Mouse (Mus musculus) CH12.LX (cell line): Measurements from ENCODE around the gene Grid2. TPM values are rescaled to one million over a fixed set of nuclear protein-coding genes. Genes with fewer than 3 reads are reported as not detected.

ENCODE experiments used
- DNase-seq: peaks from one replicate; pipeline ENCODE4 v3.0.0-alpha.2; 2013; ENCODE audit errors: extremely low read depth
- H3K27ac ChIP-seq: 2 replicates; pipeline ENCODE4 v1.5.1; 2012; ENCODE audit warnings: low read depth, mild to moderate bottlenecking, control low read depth, moderate library complexity; ENCODE audit not compliant: insufficient read depth
- H3K27me3 ChIP-seq: replicated peaks from 2 replicates; pipeline ENCODE3; 2012; ENCODE audit warnings: inconsistent platforms
- H3K36me3 ChIP-seq, 2 experiments: replicated peaks in 1 of 2; 2 replicates each; pipeline versions ENCODE3 to v1.6.1; 2012; ENCODE audit warnings: inconsistent platforms in 1 of 2, low read length in 1 of 2, mild to moderate bottlenecking in 1 of 2, mixed read lengths in 1 of 2, moderate library complexity in 1 of 2; ENCODE audit not compliant: control insufficient read depth in 1 of 2, insufficient read depth in 1 of 2
- H3K4me1 ChIP-seq, 2 experiments: 2 replicates each; pipeline ENCODE4 v1.6.1; 2012; ENCODE audit warnings: inconsistent platforms in 1 of 2, moderate library complexity in 1 of 2; ENCODE audit not compliant: insufficient read depth in 2 of 2, control insufficient read depth in 1 of 2
- H3K4me2 ChIP-seq: 2 replicates; pipeline ENCODE4 v1.6.1; 2012; ENCODE audit warnings: low read depth, mild to moderate bottlenecking, control low read depth; ENCODE audit not compliant: poor library complexity, insufficient read depth, severe bottlenecking
- H3K4me3 ChIP-seq, 3 experiments: fragments of 150-350 bp in 1 of 3; sonication (generic) in 1 of 3; replicated peaks in 1 of 3; 2 replicates each; pipeline versions ENCODE3 to v1.5.1; 2011 to 2012; ENCODE audit warnings: low read depth in 2 of 3, low read length in 2 of 3, mild to moderate bottlenecking in 2 of 3, moderate library complexity in 2 of 3, control low read depth in 1 of 3, improper control_type of control experiment in 1 of 3, inconsistent platforms in 1 of 3, mixed read lengths in 1 of 3; ENCODE audit not compliant: poor library complexity in 1 of 3
- H3K79me2 ChIP-seq: replicated peaks from 2 replicates; pipeline ENCODE4 v1.6.1; 2012; ENCODE audit warnings: mild to moderate bottlenecking, moderate library complexity; ENCODE audit not compliant: control insufficient read depth, poor library complexity, insufficient read depth, severe bottlenecking; ENCODE audit errors: extremely low read depth
- H3K9ac ChIP-seq: 2 replicates; pipeline ENCODE4 v1.6.1; 2012; ENCODE audit warnings: low read depth, mild to moderate bottlenecking, control low read depth, moderate library complexity; ENCODE audit not compliant: insufficient read depth
- H3K9me3 ChIP-seq: replicated peaks from 2 replicates; pipeline ENCODE3; 2012; ENCODE audit warnings: low read length, inconsistent platforms, mixed read lengths
- CHD1 ChIP-seq: IDR thresholded peaks from 2 replicates; pipeline ENCODE4 v1.6.1; 2012; ENCODE audit warnings: low read depth, low read length, improper control_type of control experiment, inconsistent platforms
- CHD2 ChIP-seq: IDR thresholded peaks from 2 replicates; pipeline ENCODE4 v1.6.1; 2011; ENCODE audit warnings: low read length, improper control_type of control experiment
- ELF1 ChIP-seq: IDR thresholded peaks from 2 replicates; pipeline ENCODE4 v1.6.1; 2014; ENCODE audit warnings: low read depth, mild to moderate bottlenecking, inconsistent platforms, low read length, improper control_type of control experiment
- EP300 ChIP-seq: IDR thresholded peaks from 2 replicates; pipeline ENCODE4 v1.6.1; 2011; ENCODE audit warnings: low read length, improper control_type of control experiment
- GABPA ChIP-seq: IDR thresholded peaks from 2 replicates; pipeline ENCODE4 v1.6.1; 2012; ENCODE audit warnings: low read depth, low read length, improper control_type of control experiment, inconsistent platforms; ENCODE audit not compliant: insufficient replicate concordance
- HCFC1 ChIP-seq: IDR thresholded peaks from 2 replicates; pipeline ENCODE4 v1.6.1; 2012; ENCODE audit warnings: low read depth, mild to moderate bottlenecking, inconsistent platforms, low read length, improper control_type of control experiment
- IRF4 ChIP-seq: IDR thresholded peaks from 2 replicates; pipeline ENCODE4 v1.6.1; 2014; ENCODE audit warnings: low read depth, mild to moderate bottlenecking, inconsistent platforms, low read length, improper control_type of control experiment
- JUN ChIP-seq: IDR thresholded peaks from 2 replicates; pipeline ENCODE4 v1.6.1; 2011; ENCODE audit warnings: low read depth, mild to moderate bottlenecking, low read length, improper control_type of control experiment, moderate library complexity; ENCODE audit not compliant: insufficient read depth
- KAT2A ChIP-seq: IDR thresholded peaks from 2 replicates; pipeline ENCODE4 v1.6.1; 2012; ENCODE audit warnings: low read length, improper control_type of control experiment, inconsistent platforms; ENCODE audit not compliant: insufficient replicate concordance
- MAFK ChIP-seq: IDR thresholded peaks from 2 replicates; pipeline ENCODE4 v1.6.1; 2011; ENCODE audit warnings: low read length, improper control_type of control experiment; ENCODE audit not compliant: insufficient replicate concordance
- MAX ChIP-seq: IDR thresholded peaks from 2 replicates; pipeline ENCODE4 v1.6.1; 2011; ENCODE audit warnings: low read length, improper control_type of control experiment
- MXI1 ChIP-seq: IDR thresholded peaks from 2 replicates; pipeline ENCODE4 v1.6.1; 2011; ENCODE audit warnings: mild to moderate bottlenecking, low read depth, low read length, improper control_type of control experiment
- NELFE ChIP-seq: IDR thresholded peaks from 2 replicates; pipeline ENCODE4 v1.6.1; 2011; ENCODE audit warnings: low read depth, low read length, improper control_type of control experiment
- NRF1 ChIP-seq: IDR thresholded peaks from 2 replicates; pipeline ENCODE4 v1.6.1; 2014; ENCODE audit warnings: low read depth, mild to moderate bottlenecking, inconsistent platforms, low read length, improper control_type of control experiment, moderate library complexity
- PAX5 ChIP-seq: IDR thresholded peaks from 2 replicates; pipeline ENCODE4 v1.6.1; 2012; ENCODE audit warnings: low read length, inconsistent platforms, mixed read lengths
- POLR2AphosphoS2 ChIP-seq: IDR thresholded peaks from 2 replicates; pipeline ENCODE4 v1.6.1; 2011; ENCODE audit warnings: low read depth, low read length, improper control_type of control experiment
- RAD21 ChIP-seq: IDR thresholded peaks from 2 replicates; pipeline ENCODE4 v1.6.1; 2011; ENCODE audit warnings: low read depth, mild to moderate bottlenecking, low read length, improper control_type of control experiment, moderate library complexity
- UBTF ChIP-seq: IDR thresholded peaks from 2 replicates; pipeline ENCODE4 v1.6.1; 2012; ENCODE audit warnings: low read depth, mild to moderate bottlenecking, inconsistent platforms, low read length, improper control_type of control experiment, moderate library complexity
- USF1 ChIP-seq: IDR thresholded peaks from 2 replicates; pipeline ENCODE4 v1.6.1; 2014; ENCODE audit warnings: low read depth, mild to moderate bottlenecking, inconsistent platforms, low read length, improper control_type of control experiment
- USF2 ChIP-seq: conservative IDR thresholded peaks from 2 replicates; pipeline ENCODE4 v1.6.1; 2011; ENCODE audit warnings: low read depth, low read length, improper control_type of control experiment
- ZC3H11A ChIP-seq: IDR thresholded peaks from 2 replicates; pipeline ENCODE4 v1.6.1; 2012; ENCODE audit warnings: low read depth, mild to moderate bottlenecking, inconsistent platforms, low read length, improper control_type of control experiment
- ZKSCAN1 ChIP-seq: IDR thresholded peaks from 2 replicates; pipeline ENCODE4 v1.6.1; 2012; ENCODE audit warnings: low read depth, inconsistent platforms, low read length, improper control_type of control experiment, borderline replicate concordance
- ZNF384 ChIP-seq: IDR thresholded peaks from 2 replicates; pipeline ENCODE4 v1.6.1; 2012; ENCODE audit warnings: low read depth, low read length, improper control_type of control experiment, inconsistent platforms
- dilution Hi-C: fragments of 300-500 bp; cut with MboI; formaldehyde crosslinking; loops from 2 replicates; pipeline ENCODE4 v1.14.3; 2020; ENCODE audit warnings: low sequenced_read_pairs; ENCODE audit not compliant: extremely low pct_unique_long_range_greater_than_20kb, extremely low pct_ligation_motif_present
- in situ Hi-C: fragments of 300-500 bp; cut with MboI; formaldehyde crosslinking; loops from 3 replicates; pipeline ENCODE4 v1.14.3; 2019; ENCODE audit warnings: low sequenced_read_pairs, low pct_ligation_motif_present, low pct_unique_long_range_greater_than_20kb, mixed read lengths
- polyA plus RNA-seq: library from polyadenylated mRNA; unstranded; fragments of >175 nt; gene quantifications from 2 replicates; pipeline ENCODE4 v1.2.1, GENCODE M21; 2012; ENCODE audit warnings: low read depth; ENCODE audit not compliant: insufficient read length
- total RNA-seq, 2 experiments: library from RNA; depleted of rRNA; stranded (reverse); fragments of 300-350 nt in 1 of 2; fragments of >200 nt in 1 of 2; gene quantifications; 2 replicates each; pipeline ENCODE4 v1.2.3; 2012 to 2014

Gene Grid2
- total and polyA plus RNA-seq, 3 experiments, result not detected

DNA sequence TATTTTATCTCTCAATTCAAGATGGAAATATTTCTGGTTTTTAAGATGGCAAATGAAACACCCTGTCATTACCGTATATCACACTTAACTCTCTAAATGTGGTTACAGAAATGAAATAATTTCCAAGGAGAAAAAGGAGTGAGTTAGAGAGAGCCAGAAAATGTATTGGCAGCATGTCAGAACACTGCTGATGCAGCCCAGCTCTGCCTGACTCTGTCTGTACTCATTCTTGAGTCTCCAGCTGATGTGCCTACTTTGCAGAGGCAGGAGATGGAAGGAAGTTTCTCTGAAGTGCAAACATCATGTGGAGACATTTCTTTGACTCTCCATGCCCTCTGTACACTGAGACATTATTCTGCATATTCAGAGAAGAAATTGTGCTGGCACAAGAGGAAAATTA is 226.5 kb downstream of the Grid2 start:
- no peak overlapping the region for H3K27ac ChIP-seq
- no peaks in the 10 kb centered on the region for H3K79me2 ChIP-seq
- no peak overlapping the region for H3K4me2 ChIP-seq
- H3K27me3 ChIP-seq, result no peaks in the 10 kb centered on the region
- H3K9ac ChIP-seq, result no peak overlapping the region
- no peaks in the 10 kb centered on the region for H3K4me1 ChIP-seq
- TF ChIP-seq IRF4 (no peak), JUN (no peak), PAX5 (no peak), USF1 (no peak), CHD1 (no peak), ELF1 (no peak), NELFE (no peak), NRF1 (no peak), USF2 (no peak), EP300 (no peak), ZC3H11A (no peak), MAFK (no peak), RAD21 (no peak), HCFC1 (no peak), MAX (no peak), CHD2 (no peak), POLR2AphosphoS2 (no peak)
- in situ Hi-C loops, result no loop called here
- H3K36me3 ChIP-seq, result no peaks in the 10 kb centered on the region
- H3K4me3 ChIP-seq, result no peak overlapping the region
- H3K9me3 ChIP-seq, result peaks cover 23% of the 10 kb centered on the region
- no peak for DNase-seq
- dilution Hi-C loops, result no loop called here

DNA sequence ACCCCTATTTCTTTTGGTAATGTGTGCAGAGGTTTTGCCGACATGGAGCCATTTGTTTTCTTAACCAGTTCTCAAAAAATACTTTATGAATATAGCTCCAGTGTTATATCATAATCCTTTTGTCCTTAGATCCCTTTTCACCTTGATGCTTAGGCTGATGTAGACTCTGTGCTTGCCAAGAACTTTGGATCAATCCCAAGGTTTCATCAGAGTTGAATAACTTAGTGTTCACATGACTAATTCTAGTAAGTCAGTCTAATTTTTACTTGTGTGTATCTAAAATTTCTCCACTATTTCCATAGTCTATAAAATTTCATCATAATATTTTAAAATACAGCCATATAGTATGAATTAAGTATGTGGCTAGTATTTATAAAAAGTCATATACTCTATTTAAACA is 259.3 kb downstream of the Grid2 start:
- Histone ChIP-seq H3K36me3 (no peaks in the 10 kb centered on the region), H3K4me3 (no peak overlapping the region), H3K27ac (no peak overlapping the region), H3K9ac (no peak overlapping the region), H3K9me3 (peaks cover 7% of the 10 kb centered on the region), H3K27me3 (no peaks in the 10 kb centered on the region), H3K4me1 (no peaks in the 10 kb centered on the region), H3K79me2 (no peaks in the 10 kb centered on the region), H3K4me2 (no peak overlapping the region)
- in situ Hi-C loops (no loop called here), dilution Hi-C loops (no loop called here)
- no peak for TF ChIP-seq MXI1
- no peak for TF ChIP-seq ZNF384
- no peak for TF ChIP-seq GABPA
- TF ChIP-seq UBTF, result no peak
- TF ChIP-seq KAT2A, result no peak
- TF ChIP-seq USF2, result no peak
- no peak for TF ChIP-seq NRF1
- no peak for TF ChIP-seq JUN
- no peak for TF ChIP-seq ZKSCAN1
- no peak for DNase-seq
